ENCODE assay signal across 18 mouse cellular contexts in the genomic region with DNA sequence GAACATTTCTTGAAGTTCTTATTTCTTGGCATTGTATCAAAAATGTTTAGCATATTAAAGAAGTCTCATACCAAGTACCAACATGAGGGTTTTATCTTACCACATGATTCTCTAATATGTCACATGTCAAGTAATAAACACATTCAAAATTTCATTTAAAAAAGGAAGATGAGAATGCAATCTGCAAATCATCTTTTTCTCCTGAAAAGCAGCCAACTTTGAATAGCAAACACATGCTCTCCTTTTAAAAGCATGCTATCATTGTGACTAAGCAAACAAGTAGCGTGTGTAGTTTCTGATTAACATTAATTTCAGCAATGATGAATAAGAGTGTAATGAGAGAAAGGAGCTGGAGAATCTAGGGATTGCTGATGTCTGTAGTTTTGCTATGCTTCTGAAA.
"Had no signal": no experiment of that assay in that cellular context is flagged by ENCODE, and none has a peak within 500 bp of the region (broad histone marks: within the 10 kb centered on the region; RNA-seq: fewer than 3 reads in every experiment).

No protein-coding gene starts in this region.

- H3K9ac ChIP-seq: limb, embryonic 12.5 days; liver, embryonic 13.5 days; liver, postnatal 0 days; neural tube, embryonic 15.5 days had no signal

- H3K4me3 ChIP-seq: layer of hippocampus, adult 2 months; left cerebral cortex, adult 2 months; limb, embryonic 12.5 days; liver, embryonic 13.5 days; midbrain, embryonic 10.5 days; myocyte; neural tube, embryonic 15.5 days had no signal

- H3K4me1 ChIP-seq: midbrain, embryonic 10.5 days; neural tube, embryonic 15.5 days had no signal

- H3K27ac ChIP-seq: left cerebral cortex, adult 2 months; limb, embryonic 12.5 days; liver, embryonic 13.5 days; midbrain, embryonic 10.5 days; neural tube, embryonic 15.5 days had no signal

- DNase-seq: kidney, postnatal 10 days; kidney, postnatal 4 days; liver; liver, embryonic 13.5 days; liver, postnatal 0 days; lung, postnatal 36 days; midbrain, embryonic 14.5 days; right cerebral cortex, adult 18-20 months; right cerebral cortex, postnatal 25 days; thymus, adult 2 months; thymus, postnatal 25 days had no signal

- H3K9me3 ChIP-seq: limb, embryonic 12.5 days; liver, embryonic 13.5 days; midbrain, embryonic 10.5 days; neural tube, embryonic 15.5 days had no signal

- H3K36me3 ChIP-seq: limb, embryonic 12.5 days; liver, embryonic 13.5 days; neural tube, embryonic 15.5 days had no signal

- H3K4me2 ChIP-seq: limb, embryonic 12.5 days; liver, embryonic 13.5 days; neural tube, embryonic 15.5 days had no signal

- H3K27me3 ChIP-seq: limb, embryonic 12.5 days; liver, embryonic 13.5 days; neural tube, embryonic 15.5 days had no signal

- ATAC-seq: liver, postnatal 0 days; lung, postnatal 0 days had no signal
